ENCODE assay signal across 9 mouse cellular contexts in the genomic region with DNA sequence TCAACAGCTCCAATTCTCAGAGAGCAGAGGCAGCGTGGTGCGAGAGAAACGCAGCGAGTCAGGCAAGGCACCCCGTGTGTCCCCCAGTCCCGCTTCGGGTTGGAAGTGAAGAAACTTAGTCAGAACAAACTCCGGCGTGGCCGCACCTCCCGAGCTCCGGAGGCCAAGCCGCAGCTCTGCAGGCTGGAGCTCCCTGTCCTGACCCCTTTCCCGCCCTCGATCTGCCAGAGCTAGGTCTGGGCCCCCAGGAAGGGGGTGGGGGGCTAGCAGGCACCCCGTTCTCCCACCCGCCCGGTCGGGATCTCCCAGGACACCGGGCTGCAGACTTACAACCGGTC.
DNase-seq lines count a peak whose midpoint lies in the region; ATAC-seq and TF ChIP-seq lines count a peak whose summit lies in the region.
"Had no signal": no experiment of that assay in that cellular context is flagged by ENCODE, and none has a peak within 500 bp of the region (broad histone marks: within the 10 kb centered on the region; RNA-seq: fewer than 3 reads in every experiment).

No protein-coding gene starts in this region.

- H3K4me1 ChIP-seq in cerebellum, adult 2 months (ENCODE audit: control insufficient read depth, insufficient read depth, low read length): no peaks in the 10 kb centered on the region
- H3K4me1 ChIP-seq in limb, embryonic 13.5 days: peaks cover 3% of the 10 kb centered on the region; the same call in 1 of the 2 replicates
- peaks cover 2% of the 10 kb centered on the region; the same call in 1 of the 2 replicates for H3K4me1 ChIP-seq in midbrain, embryonic 16.5 days (ENCODE audit: control insufficient read depth, insufficient read depth, low read length)

- H3K27ac ChIP-seq in cerebellum, adult 2 months (ENCODE audit: insufficient read depth, low read length): no peak overlapping the region
- peak overlapping the region; percentile 79 for H3K27ac ChIP-seq in limb, embryonic 13.5 days
- peak overlapping the region; percentile 84 for H3K27ac ChIP-seq in midbrain, embryonic 16.5 days (ENCODE audit: low read length)
- H3K27ac ChIP-seq: macrophage had no signal

- no peaks in the 10 kb centered on the region for H3K36me3 ChIP-seq in limb, embryonic 13.5 days
- H3K36me3 ChIP-seq in midbrain, embryonic 16.5 days (ENCODE audit: control insufficient read depth, insufficient read depth, low read length): no peaks in the 10 kb centered on the region

- WGBS in cerebellum, adult 2 months: 26% methylated on average over 21 of the region's 21 CpGs
- 13% methylated on average over 21 of the region's 21 CpGs for WGBS in limb, embryonic 13.5 days
- WGBS in midbrain, embryonic 16.5 days: 21% methylated on average over 18 of the region's 21 CpGs

- H3K9ac ChIP-seq in limb, embryonic 13.5 days: peak overlapping the region; percentile 73
- H3K9ac ChIP-seq in midbrain, embryonic 16.5 days (ENCODE audit: low read depth, low read length): peak overlapping the region; percentile 70

- no peaks in the 10 kb centered on the region for H3K9me3 ChIP-seq in limb, embryonic 13.5 days
- no peaks in the 10 kb centered on the region for H3K9me3 ChIP-seq in midbrain, embryonic 16.5 days (replicated peaks; ENCODE audit: control insufficient read depth, low read length, poor library complexity, severe bottlenecking)

- ATAC-seq in hematopoietic stem cell, adult 5-6 weeks (replicated peaks in 1 of 2; ENCODE audit: insufficient read depth in 1 of 2, low FRiP score in 2 of 2, low TSS enrichment in 1 of 2, low read depth in 1 of 2, poor library complexity in 2 of 2, severe bottlenecking in 2 of 2): peak; percentile 42; a peak in 1 of 4 replicates
- ATAC-seq in limb, embryonic 13.5 days (ENCODE audit: low FRiP score, low read depth): no peak
- ATAC-seq in midbrain, embryonic 16.5 days: peak; percentile 57; the same call in 1 of the 2 replicates

- H3K27me3 ChIP-seq in cerebellum, adult 2 months (ENCODE audit: control insufficient read depth, insufficient read depth, low read length): no peaks in the 10 kb centered on the region
- H3K27me3 ChIP-seq in limb, embryonic 13.5 days: no peaks in the 10 kb centered on the region
- H3K27me3 ChIP-seq in midbrain, embryonic 16.5 days (ENCODE audit: control insufficient read depth, insufficient read depth, low read depth, low read length): no peaks in the 10 kb centered on the region

- peak overlapping the region; percentile 60 for H3K4me2 ChIP-seq in limb, embryonic 13.5 days (replicated peaks)
- H3K4me2 ChIP-seq in midbrain, embryonic 16.5 days (ENCODE audit: low read length): peak overlapping the region; percentile 57

- peak overlapping the region; percentile 68 for H3K4me3 ChIP-seq in cerebellum, adult 2 months (replicated peaks; ENCODE audit: insufficient read depth, low read depth, low read length)
- peak overlapping the region; percentile 61 for H3K4me3 ChIP-seq in limb, embryonic 13.5 days
- peak overlapping the region; percentile 63 for H3K4me3 ChIP-seq in midbrain, embryonic 16.5 days (ENCODE audit: low read depth, low read length)

- DNase-seq in cerebellum, adult 2 months: peak in 1 of 2 experiments; percentile 18
- DNase-seq in cerebellum, adult 11-12 months: no peak
- peak; percentile 2 for DNase-seq in urinary bladder, postnatal 25 days (ENCODE audit: low spot score)
- no peak for DNase-seq in urinary bladder, adult 2 months (ENCODE audit: low spot score)
- no peak for DNase-seq in cerebellum, postnatal 4 days (ENCODE audit: low spot score in 2 of 2)

- TF ChIP-seq CTCF in cerebellum, adult 2 months (IDR thresholded peaks at IDR 0.05; ENCODE audit: borderline replicate concordance, insufficient read depth, low read depth, low read length): no peak

- TF ChIP-seq POLR2A in cerebellum, adult 2 months (IDR thresholded peaks at IDR 0.05; ENCODE audit: borderline replicate concordance, insufficient read depth, low read length): no peak
